Mouse (Mus musculus): Measurements from ENCODE around the gene Rai1.

Gene Rai1

GRCm38 (mm10) chr11:60228525-60228924 is 123.7 kb downstream of the Rai1 start:
- WGBS: 77% methylated on average over 3 of the region's 3 CpGs

DNA sequence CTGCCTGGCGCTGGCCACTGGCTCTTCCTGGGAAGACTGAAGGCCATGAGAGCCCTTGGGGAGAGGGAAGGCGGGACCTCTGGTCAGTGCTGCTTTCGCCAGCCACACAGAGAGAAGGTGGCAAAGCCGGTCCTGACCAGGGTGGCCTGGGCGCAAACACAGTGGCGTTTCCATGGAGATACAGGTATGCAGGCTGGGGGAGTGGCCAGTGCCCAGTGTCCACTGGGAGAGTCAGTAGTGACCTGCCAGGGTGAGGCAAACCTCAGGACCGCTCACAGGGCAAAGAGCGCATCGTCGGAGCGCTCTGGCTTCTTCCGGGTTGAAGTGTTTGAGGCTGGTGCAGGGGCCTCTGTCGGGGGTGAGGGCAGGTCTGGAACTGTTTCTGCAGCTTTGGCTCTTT is 125.0 kb downstream of the Rai1 start:
- WGBS: 87% methylated on average over 13 of the region's 13 CpGs

DNA sequence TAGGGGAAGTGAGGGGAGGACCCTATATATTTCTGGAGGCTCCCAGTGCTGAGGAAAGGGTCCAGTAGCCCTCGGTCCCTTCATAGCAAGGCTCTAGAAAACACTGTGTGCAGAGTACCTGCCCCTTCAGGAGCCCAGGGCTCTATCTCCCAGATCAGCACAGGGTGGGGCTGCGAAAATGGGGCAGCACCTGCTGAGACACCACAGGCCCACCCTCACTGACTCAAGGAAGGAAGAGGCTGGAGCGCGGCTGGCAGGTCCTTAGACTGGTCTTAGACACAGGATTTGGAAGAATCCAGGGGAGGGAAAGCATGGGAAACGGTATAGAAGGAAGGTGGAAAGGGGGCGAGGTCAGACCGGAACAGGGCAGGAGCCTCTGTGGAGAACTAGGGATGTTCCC is 125.7 kb downstream of the Rai1 start:
- WGBS: 91% methylated on average over 7 of the region's 7 CpGs

DNA sequence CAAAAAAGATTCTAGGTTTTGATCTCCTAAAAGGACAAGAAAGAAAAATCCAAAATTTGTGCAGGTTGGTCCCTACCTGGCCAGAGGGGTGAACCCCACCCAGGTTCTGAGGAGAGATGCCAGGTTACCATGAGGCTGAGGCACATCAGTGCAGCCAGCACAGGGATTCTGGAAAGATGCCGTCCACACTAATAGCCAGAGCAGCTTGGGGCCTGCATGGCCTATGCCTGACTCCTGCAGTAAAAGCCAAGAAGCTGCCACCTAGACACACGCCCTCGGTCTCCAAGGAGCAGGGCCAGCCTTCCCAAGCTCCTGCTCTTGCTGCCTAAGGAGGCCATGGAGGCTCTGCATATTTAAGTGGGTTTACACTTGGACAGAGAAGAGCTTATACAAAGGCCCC is 126.5 kb downstream of the Rai1 start:
- WGBS: 74% methylated on average over 3 of the region's 3 CpGs

GRCm38 (mm10) chr11:60231951-60232350 is 127.1 kb downstream of the Rai1 start:
- 48% methylated on average over 4 of the region's 4 CpGs for WGBS

DNA sequence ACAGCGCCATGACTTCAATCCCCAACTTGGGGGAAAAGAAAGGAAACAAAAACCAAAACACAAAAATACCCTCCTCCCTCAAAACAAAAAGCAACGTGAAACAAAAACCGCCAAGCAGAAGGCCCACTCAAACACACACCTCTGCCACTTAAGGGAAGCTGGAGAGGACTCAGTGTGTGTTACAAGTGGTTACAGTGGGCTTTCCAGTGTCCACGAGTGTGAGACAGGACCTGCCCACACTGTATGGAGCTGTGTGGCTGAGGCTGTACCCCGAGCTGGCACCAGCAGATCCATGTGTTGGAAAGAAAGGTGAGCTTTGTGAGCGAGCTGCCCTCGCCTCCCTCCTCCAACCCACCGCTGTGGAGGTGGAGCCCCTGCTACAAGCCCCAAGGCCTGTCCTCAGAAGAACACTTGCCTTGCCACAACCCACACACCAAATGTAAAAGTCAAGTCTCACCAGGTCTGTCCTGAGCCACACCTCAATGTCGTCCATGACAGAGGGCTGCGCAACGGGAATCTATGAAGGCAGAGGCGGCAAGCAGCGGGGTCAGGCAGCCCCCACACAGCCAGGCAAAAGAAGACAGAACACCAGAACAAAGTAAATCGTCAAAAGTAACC is 127.7 kb downstream of the Rai1 start:
- 68% methylated on average over 14 of the region's 14 CpGs for WGBS

DNA sequence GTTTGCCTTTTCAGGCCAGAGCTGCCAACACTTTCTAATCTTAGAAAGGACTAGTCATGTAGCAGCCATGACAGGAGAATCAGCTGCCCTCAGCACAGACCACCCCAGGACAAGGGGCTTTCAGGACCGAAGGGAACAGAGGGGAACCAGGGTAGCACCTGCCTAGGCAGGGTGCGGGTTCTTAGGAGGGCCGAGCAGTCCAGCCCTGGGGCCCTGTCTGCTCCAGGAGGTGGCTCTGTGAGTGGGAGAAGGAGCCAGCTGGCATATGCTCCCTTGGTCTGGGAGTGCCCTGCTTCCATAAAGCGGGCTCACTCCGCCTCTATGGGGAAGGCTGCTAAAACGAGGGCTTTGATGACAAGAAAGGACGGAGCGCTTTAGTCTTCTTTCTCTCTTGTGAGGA is 128.4 kb downstream of the Rai1 start:
- WGBS: 48% methylated on average over 8 of the region's 8 CpGs

GRCm38 (mm10) chr11:60235351-60235750 is 130.5 kb downstream of the Rai1 start:
- WGBS: 87% methylated on average over 5 of the region's 5 CpGs

- WGBS: 75% methylated on average over 4 of the region's 4 CpGs
These were observed 135.7 kb downstream of the Rai1 start for GRCm38 (mm10) chr11:60240509-60240908.

DNA sequence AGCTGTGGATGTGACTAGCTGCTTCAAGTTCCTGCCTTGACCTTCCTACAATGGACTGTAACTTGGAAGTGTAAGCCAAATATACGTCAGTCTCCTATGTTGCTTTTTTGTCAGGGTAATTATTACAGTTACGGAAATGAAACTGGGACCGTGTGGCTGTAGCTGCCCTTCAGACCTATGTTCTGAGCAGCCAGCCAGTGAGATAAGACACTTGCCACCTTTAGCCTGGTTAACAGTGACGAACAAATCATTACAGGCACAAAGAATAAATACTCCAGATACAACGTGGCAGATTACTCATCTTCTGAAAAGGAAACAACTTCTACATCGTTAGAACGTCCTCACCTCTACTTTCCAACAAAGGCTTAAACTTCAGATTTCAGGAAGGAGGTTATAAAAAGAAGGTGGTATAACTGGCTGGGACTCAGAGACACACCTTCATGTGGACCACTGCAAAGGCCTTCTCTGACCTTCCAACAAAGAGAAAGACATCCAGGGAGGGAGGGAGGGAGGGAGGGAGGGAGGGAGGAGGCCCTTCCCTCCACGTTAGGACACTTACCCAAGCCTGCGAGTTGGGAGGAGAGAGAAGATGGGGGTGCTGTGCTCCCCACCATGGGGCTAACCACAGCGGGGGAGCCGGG is 139.8 kb downstream of the Rai1 start:
- 72% methylated on average over 11 of the region's 11 CpGs for WGBS

GRCm38 (mm10) chr11:60247753-60248550 is 143.1 kb downstream of the Rai1 start:
- 38% methylated on average over 5 of the region's 5 CpGs for WGBS

All from cerebral cortex, adult 2 months (tissue).